ENCODE assay signal across 18 mouse cellular contexts in genomic region chr2:170858640-170859039, GRCm38 (mm10).
"Had no signal": no experiment of that assay in that cellular context is flagged by ENCODE, and none has a peak within 500 bp of the region (broad histone marks: within the 10 kb centered on the region; RNA-seq: fewer than 3 reads in every experiment).

No protein-coding gene starts in this region.

- H3K4me3 ChIP-seq: liver, embryonic 15.5 days; midbrain, embryonic 12.5 days; midbrain, embryonic 15.5 days; myocyte; neural tube, embryonic 13.5 days; neural tube, embryonic 15.5 days had no signal

- H3K36me3 ChIP-seq: liver, embryonic 15.5 days; midbrain, embryonic 12.5 days; midbrain, embryonic 15.5 days; neural tube, embryonic 15.5 days had no signal

- H3K9me3 ChIP-seq: midbrain, embryonic 12.5 days; midbrain, embryonic 15.5 days; neural tube, embryonic 13.5 days; neural tube, embryonic 15.5 days had no signal

- H3K27me3 ChIP-seq: liver, embryonic 15.5 days; midbrain, embryonic 12.5 days; midbrain, embryonic 15.5 days; neural tube, embryonic 13.5 days; neural tube, embryonic 15.5 days had no signal

- H3K27ac ChIP-seq: liver, embryonic 15.5 days; midbrain, embryonic 12.5 days; midbrain, embryonic 15.5 days; neural tube, embryonic 13.5 days; neural tube, embryonic 15.5 days had no signal

- H3K4me2 ChIP-seq: liver, embryonic 15.5 days; lung, embryonic 14.5 days; midbrain, embryonic 12.5 days; midbrain, embryonic 15.5 days; neural tube, embryonic 13.5 days; neural tube, embryonic 15.5 days had no signal

- H3K9ac ChIP-seq: liver, embryonic 15.5 days; lung, embryonic 14.5 days; midbrain, embryonic 12.5 days; midbrain, embryonic 15.5 days; neural tube, embryonic 13.5 days; neural tube, embryonic 15.5 days had no signal

- DNase-seq: lung, adult 18-20 months; lung, embryonic 14.5 days; lung, postnatal 10 days; lung, postnatal 4 days; retina, postnatal 1 day; right cerebral cortex, adult 18-20 months; right cerebral cortex, postnatal 25 days; right cerebral cortex, postnatal 4 days; spleen, adult 18-20 months; thymus, adult 18-20 months; thymus, postnatal 14 days; thymus, postnatal 36 days had no signal

- ATAC-seq: midbrain, embryonic 15.5 days had no signal

- H3K4me1 ChIP-seq: liver, embryonic 15.5 days; midbrain, embryonic 15.5 days had no signal
